Mouse (Mus musculus): ENCODE measurements around the gene Cyp2c67. TPM values are rescaled to one million over a fixed set of nuclear protein-coding genes. Genes with fewer than 3 reads are reported as not detected.
"Not testable (repeated sequence)": the region's sequence is repeated elsewhere in the genome, so short reads cannot be mapped to it uniquely, and the experiment has no call there.

Cyp2c67 gene
- not detected for total RNA-seq (2021)
- long read RNA-seq, experiment 1 = 0 reads
- long read RNA-seq, experiment 2 = 0 reads

GRCm38 (mm10) chr19:39648938-39649337 is at the start of gene Cyp2c67:
Cyp2c67 (minus strand) TSS chr19:39649051.
- intact Hi-C loops (cut with DNase I) = no loop called here
- no peak for DNase-seq

GRCm38 (mm10) chr19:39665650-39666049 is 16.8 kb upstream of the Cyp2c67 start:
- DNase-seq; intact Hi-C loops (cut with DNase I): not testable (repeated sequence)

- intact Hi-C loops (cut with DNase I) = no loop called here
Observed at GRCm38 (mm10) chr19:39652381-39652780, 3.5 kb upstream of the Cyp2c67 start.

GRCm38 (mm10) chr19:39647519-39647918 is 1.3 kb downstream of the Cyp2c67 start:
- intact Hi-C loops (cut with DNase I) = no loop called here
- no peak for DNase-seq

More at GRCm38 (mm10) chr19:39652381-39652780, 3.5 kb upstream of the Cyp2c67 start:
- no peak for DNase-seq

GRCm38 (mm10) chr19:39644551-39644950 is 4.3 kb downstream of the Cyp2c67 start:
- DNase-seq; intact Hi-C loops (cut with DNase I): not testable (repeated sequence)

Other genes with a start within 250 kb of the Cyp2c67 start
- not detected for gene Cyp2c38, start 186.0 kb downstream of the Cyp2c67 start, total RNA-seq (2021)
- gene Cyp2c39, start 138.2 kb downstream of the Cyp2c67 start, total RNA-seq (2021) = not detected
- not detected for gene Cyp2c68, start 92.0 kb upstream of the Cyp2c67 start, total RNA-seq (2021)
- not detected for gene Cyp2c40, start 163.8 kb upstream of the Cyp2c67 start, total RNA-seq (2021)
- gene Cyp2c69, start 237.7 kb upstream of the Cyp2c67 start, total RNA-seq (2021) = not detected